Mouse (Mus musculus): ENCODE measurements around the gene Gm17334.

DNA sequence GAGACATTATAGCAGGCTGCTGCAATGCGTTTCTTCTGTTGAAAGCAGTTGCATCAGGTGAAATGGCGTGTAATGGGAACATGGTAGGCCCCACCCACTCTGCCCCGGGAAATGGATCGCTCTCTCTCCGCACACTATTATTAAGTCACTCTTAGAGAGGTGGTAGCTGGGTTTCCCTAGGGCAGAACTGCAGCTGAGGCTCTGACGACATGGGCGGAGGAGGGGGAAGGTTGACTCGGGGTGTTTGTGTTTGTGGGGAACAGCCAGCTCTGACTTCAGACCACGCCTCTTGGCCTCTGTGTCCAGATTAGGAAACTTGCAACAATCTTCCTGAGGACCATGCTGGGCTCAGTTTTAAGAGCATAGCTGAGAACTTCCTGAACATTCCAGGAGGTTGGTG lies 32.8 kb upstream of the Gm17334 start:
- TF ChIP-seq CTCF (IDR thresholded peaks at IDR 0.05; ENCODE audit: low read depth) (no peak), EP300 (IDR thresholded peaks at IDR 0.05; ENCODE audit: low read depth) (no peak; the same call in 1 of the 2 replicates)

Measured in liver, postnatal 0 days (tissue).